Mouse (Mus musculus): ENCODE data around the gene Gm13276. TPM values are rescaled to one million over a fixed set of nuclear protein-coding genes. Genes with fewer than 3 reads are reported as not detected.
"Not testable (repeated sequence)": the region's sequence is repeated elsewhere in the genome, so short reads cannot be mapped to it uniquely, and the experiment has no call there.

Gene Gm13276
- polyA plus RNA-seq, 1 experiment from 2014 or later = not detected

DNA sequence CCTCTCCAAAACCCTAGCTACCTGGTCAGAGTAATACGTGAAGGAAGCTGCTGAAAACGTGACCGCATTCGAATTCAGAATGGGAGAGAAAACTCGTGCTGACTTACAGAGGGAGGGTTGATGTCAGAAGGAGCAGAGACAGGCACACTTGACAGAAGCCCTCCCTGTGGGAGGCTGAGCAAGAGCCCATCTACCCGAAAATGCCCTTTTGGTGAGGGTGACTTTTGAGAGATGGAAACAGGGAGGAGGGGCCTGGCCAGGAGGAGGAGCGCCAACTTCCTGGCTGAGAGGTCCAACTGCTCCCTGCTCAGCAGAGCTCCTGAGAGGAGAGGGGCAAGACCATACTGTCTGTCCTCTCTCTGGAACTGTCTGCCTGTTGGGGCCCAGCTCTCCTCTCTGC is 13.9 kb downstream of the Gm13276 start, which contains the start of gene Gm13285:
Gene Gm13285, plus strand, starts transcription at position 301 of the 400 bp plus-strand sequence.
- 11% methylated on average over 6 of the region's 7 CpGs for WGBS
- not testable (repeated sequence) for H3K27ac ChIP-seq; H3K4me3 ChIP-seq; H3K9me3 ChIP-seq; H3K27me3 ChIP-seq (ENCODE audit: insufficient read depth, poor library complexity, severe bottlenecking); H3K36me3 ChIP-seq; DNase-seq (ENCODE audit: low spot score); H3K4me1 ChIP-seq (replicated peaks)

GRCm38 (mm10) chr4:88802954-88803353 is 17.4 kb downstream of the Gm13276 start, which contains the start of gene Gm13287:
TSS of gene Gm13287 (plus strand) at chr4:88803254.
- H3K27me3 ChIP-seq (ENCODE audit: insufficient read depth, poor library complexity, severe bottlenecking) = peaks cover 13% of the 10 kb centered on the region; the same call in 1 of the 2 replicates
- not testable (repeated sequence) for H3K9me3 ChIP-seq; H3K27ac ChIP-seq; DNase-seq (ENCODE audit: low spot score); H3K4me3 ChIP-seq; H3K36me3 ChIP-seq; H3K4me1 ChIP-seq (replicated peaks)
- no CpG with 5 or more reads among the region's 29 CpGs for WGBS

DNA sequence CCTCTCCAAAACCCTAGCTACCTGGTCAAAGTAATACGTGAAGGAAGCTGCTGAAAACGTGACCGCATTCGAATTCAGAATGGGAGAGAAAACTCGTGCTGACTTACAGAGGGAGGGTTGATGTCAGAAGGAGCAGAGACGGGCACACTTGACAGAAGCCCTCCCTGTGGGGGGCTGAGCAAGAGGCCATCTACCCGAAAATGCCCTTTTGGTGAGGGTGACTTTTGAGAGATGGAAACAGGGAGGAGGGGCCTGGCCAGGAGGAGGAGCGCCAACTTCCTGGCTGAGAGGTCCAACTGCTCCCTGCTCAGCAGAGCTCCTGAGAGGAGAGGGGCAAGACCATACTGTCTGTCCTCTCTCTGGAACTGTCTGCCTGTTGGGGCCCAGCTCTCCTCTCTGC is 19.7 kb downstream of the Gm13276 start, which contains the start of gene Gm13288:
Gene Gm13288, plus strand, starts transcription at position 301 of the 400 bp plus-strand sequence.
- not testable (repeated sequence) for H3K36me3 ChIP-seq; H3K27ac ChIP-seq; DNase-seq (ENCODE audit: low spot score); H3K4me1 ChIP-seq (replicated peaks); H3K9me3 ChIP-seq
- WGBS = no CpG with 5 or more reads among the region's 8 CpGs
- peaks cover 15% of the 10 kb centered on the region; the same call in 1 of the 2 replicates for H3K27me3 ChIP-seq (ENCODE audit: insufficient read depth, poor library complexity, severe bottlenecking)
- 0 out of 2 replicates have a peak within 1 kb of the TSS, but pooled peaks have one; percentile 27 for H3K4me3 ChIP-seq

DNA sequence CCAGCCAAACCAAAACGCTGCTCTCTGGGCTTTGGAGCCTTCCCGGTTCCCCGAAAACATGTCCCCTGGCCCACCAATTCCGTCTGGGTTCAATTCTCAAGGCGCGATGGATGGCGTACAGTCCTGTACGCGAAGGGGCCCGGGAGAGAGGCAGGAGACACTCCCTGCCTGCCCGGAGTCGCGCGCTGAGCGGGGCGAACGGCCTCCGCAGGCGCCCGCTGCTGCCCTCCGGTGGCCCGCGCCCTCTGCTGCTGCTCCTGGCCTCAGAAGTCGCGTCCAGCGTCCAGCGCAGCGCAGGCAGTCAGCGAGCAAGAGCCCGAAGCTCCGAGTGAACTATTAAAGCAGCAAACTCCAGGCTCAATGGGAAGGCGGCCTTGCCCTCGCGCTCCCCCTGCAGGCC is 20.3 kb downstream of the Gm13276 start:
- DNase-seq (ENCODE audit: low spot score); H3K36me3 ChIP-seq; H3K4me1 ChIP-seq (replicated peaks); H3K9me3 ChIP-seq; H3K27ac ChIP-seq: not testable (repeated sequence)
- 0 out of 2 replicates have a peak overlapping the region, but pooled peaks have one; percentile 27 for H3K4me3 ChIP-seq
- 0% methylated on average over 8 of the region's 34 CpGs for WGBS
- H3K27me3 ChIP-seq (ENCODE audit: insufficient read depth, poor library complexity, severe bottlenecking) = peaks cover 15% of the 10 kb centered on the region; the same call in 1 of the 2 replicates

- DNase-seq (ENCODE audit: low spot score) = no peak
- H3K36me3 ChIP-seq = no peaks in the 10 kb centered on the region
- 67% methylated on average over 3 of the region's 3 CpGs for WGBS
These were observed 30.4 kb downstream of the Gm13276 start, which contains the start of gene Ifna7 for GRCm38 (mm10) chr4:88815928-88816327. TSS of gene Ifna7 (plus strand) at chr4:88816228.

DNA sequence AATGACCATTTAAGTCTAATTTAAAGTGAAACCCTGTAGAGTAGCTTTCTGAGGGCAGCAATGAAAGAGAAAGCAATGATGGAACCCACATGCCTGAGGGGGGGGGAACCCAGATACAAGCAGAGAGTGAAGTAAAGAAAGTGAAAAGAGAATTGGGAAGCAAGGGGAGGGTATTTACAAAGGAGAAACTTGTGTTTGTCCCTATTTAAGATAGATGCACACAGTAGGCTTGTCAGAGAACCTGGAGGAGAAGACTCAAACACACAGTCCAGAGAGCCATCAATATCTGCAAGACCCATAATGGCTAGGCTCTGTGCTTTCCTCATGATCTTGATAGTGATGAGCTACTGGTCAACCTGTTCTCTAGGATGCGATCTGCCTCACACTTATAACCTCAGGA is 34.1 kb downstream of the Gm13276 start, which contains the start of gene Ifna11:
Gene Ifna11, plus strand, starts transcription at position 301 of the 400 bp plus-strand sequence.
- H3K4me3 ChIP-seq = no peak within 1 kb of the TSS
- no peaks in the 10 kb centered on the region for H3K27me3 ChIP-seq (ENCODE audit: insufficient read depth, poor library complexity, severe bottlenecking)
- WGBS = 82% methylated on average over 1 of the region's 1 CpGs
- H3K4me1 ChIP-seq (replicated peaks) = no peaks in the 10 kb centered on the region
- no peak within 1 kb of the TSS for H3K27ac ChIP-seq
- no peaks in the 10 kb centered on the region for H3K9me3 ChIP-seq
- no peak for DNase-seq (ENCODE audit: low spot score)
- H3K36me3 ChIP-seq = no peaks in the 10 kb centered on the region

More at GRCm38 (mm10) chr4:88815928-88816327, 30.4 kb downstream of the Gm13276 start, which contains the start of gene Ifna7:
- Histone ChIP-seq H3K27ac (no peak within 1 kb of the TSS), H3K27me3 (ENCODE audit: insufficient read depth, poor library complexity, severe bottlenecking) (no peaks in the 10 kb centered on the region), H3K4me1 (replicated peaks) (no peaks in the 10 kb centered on the region), H3K9me3 (no peaks in the 10 kb centered on the region), H3K4me3 (no peak within 1 kb of the TSS)

DNA sequence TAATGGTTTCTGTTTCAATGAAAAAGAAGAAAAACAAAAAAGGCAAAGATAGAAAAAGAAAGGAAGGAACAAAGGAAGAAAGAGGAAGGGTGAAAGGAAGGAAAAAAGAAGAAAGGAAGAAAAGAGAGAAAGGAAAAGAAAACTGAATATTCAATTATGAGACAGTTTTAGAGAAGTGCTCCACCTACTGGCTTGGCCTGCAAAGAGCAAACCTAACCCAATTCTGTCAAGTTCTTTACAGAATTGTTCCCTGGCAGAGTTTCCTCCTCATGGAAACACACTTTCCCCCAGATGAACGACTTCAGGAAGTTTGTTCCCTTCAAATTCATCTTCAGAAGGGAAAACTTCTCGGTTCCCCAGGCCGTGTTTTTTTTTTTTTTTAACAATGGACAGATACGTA is 37.5 kb downstream of the Gm13276 start:
- 25% methylated on average over 4 of the region's 4 CpGs for WGBS
- DNase-seq (ENCODE audit: low spot score) = peak; percentile 5
- Histone ChIP-seq H3K4me1 (replicated peaks) (no peaks in the 10 kb centered on the region), H3K9me3 (no peaks in the 10 kb centered on the region), H3K27ac (no peak overlapping the region), H3K4me3 (no peak overlapping the region), H3K27me3 (ENCODE audit: insufficient read depth, poor library complexity, severe bottlenecking) (no peaks in the 10 kb centered on the region), H3K36me3 (no peaks in the 10 kb centered on the region)

- not testable (repeated sequence) for H3K36me3 ChIP-seq; DNase-seq (ENCODE audit: low spot score); H3K4me1 ChIP-seq (replicated peaks); H3K27me3 ChIP-seq (ENCODE audit: insufficient read depth, poor library complexity, severe bottlenecking); H3K4me3 ChIP-seq; H3K27ac ChIP-seq; H3K9me3 ChIP-seq
These were observed 41.6 kb downstream of the Gm13276 start, which contains the start of gene Ifna6 for GRCm38 (mm10) chr4:88827116-88827515. TSS of gene Ifna6 (plus strand) at chr4:88827416.

DNA sequence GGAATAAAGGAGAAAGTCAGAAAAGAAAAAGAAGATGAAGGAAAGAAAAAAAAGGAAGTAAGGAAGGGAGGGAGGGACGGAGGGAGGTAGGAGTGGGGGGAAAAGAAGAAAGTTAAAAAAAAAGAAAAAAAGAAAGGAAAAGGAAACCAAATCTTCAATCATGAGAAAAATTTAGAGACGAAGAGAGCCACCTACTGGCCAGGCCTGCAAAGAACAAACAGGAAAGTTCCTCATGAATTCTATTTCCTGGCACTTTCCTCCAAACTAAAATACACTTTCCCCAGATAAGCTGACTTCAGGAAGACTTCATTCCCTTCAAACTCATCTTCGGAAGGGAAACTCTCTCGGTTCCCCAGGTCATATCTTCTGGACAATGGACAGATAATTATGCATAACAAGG is 45.0 kb downstream of the Gm13276 start:
- H3K4me3 ChIP-seq = no peak overlapping the region
- no peaks in the 10 kb centered on the region for H3K27me3 ChIP-seq (ENCODE audit: insufficient read depth, poor library complexity, severe bottlenecking)
- no peak overlapping the region for H3K27ac ChIP-seq
- no peak for DNase-seq (ENCODE audit: low spot score)
- no peaks in the 10 kb centered on the region for H3K36me3 ChIP-seq
- no peaks in the 10 kb centered on the region for H3K4me1 ChIP-seq (replicated peaks)
- no peaks in the 10 kb centered on the region for H3K9me3 ChIP-seq
- WGBS = 24% methylated on average over 4 of the region's 4 CpGs

- H3K36me3 ChIP-seq; H3K9me3 ChIP-seq; H3K4me1 ChIP-seq (replicated peaks); H3K27me3 ChIP-seq (ENCODE audit: insufficient read depth, poor library complexity, severe bottlenecking); H3K4me3 ChIP-seq; DNase-seq (ENCODE audit: low spot score); H3K27ac ChIP-seq: not testable (repeated sequence)
- 74% methylated on average over 1 of the region's 1 CpGs for WGBS
These were observed 49.7 kb downstream of the Gm13276 start, which contains the start of gene Ifna5 for GRCm38 (mm10) chr4:88835225-88835624. TSS of gene Ifna5 (plus strand) at chr4:88835525.

Other genes starting within 250 kb of the Gm13276 start
- gene Ifna15, start 227.5 kb upstream of the Gm13276 start, polyA plus RNA-seq (2016; fragmentation: Nextera tagmentation; extraction: Ambion mirVana) = not detected in 2 replicates
- gene Ifna14, start 213.9 kb upstream of the Gm13276 start, polyA plus RNA-seq (2016; fragmentation: Nextera tagmentation; extraction: Ambion mirVana) = not detected in 2 replicates
- gene Ifna9, start 193.3 kb upstream of the Gm13276 start, polyA plus RNA-seq (2016; fragmentation: Nextera tagmentation; extraction: Ambion mirVana) = not detected in 2 replicates
- not detected in 2 replicates for gene Ifna12, start 182.3 kb upstream of the Gm13276 start, polyA plus RNA-seq (2016; fragmentation: Nextera tagmentation; extraction: Ambion mirVana)
- not detected in 2 replicates for gene C87499, start 151.3 kb upstream of the Gm13276 start, polyA plus RNA-seq (2016; fragmentation: Nextera tagmentation; extraction: Ambion mirVana)
- not detected in 2 replicates for gene Ifna13, start 141.2 kb upstream of the Gm13276 start, polyA plus RNA-seq (2016; fragmentation: Nextera tagmentation; extraction: Ambion mirVana)
- gene Ifna16, start 108.8 kb upstream of the Gm13276 start, polyA plus RNA-seq (2016; fragmentation: Nextera tagmentation; extraction: Ambion mirVana) = not detected in 2 replicates
- gene Ifna2, start 101.8 kb upstream of the Gm13276 start, polyA plus RNA-seq (2016; fragmentation: Nextera tagmentation; extraction: Ambion mirVana) = not detected in 2 replicates
- gene Ifnab, start 94.3 kb upstream of the Gm13276 start, polyA plus RNA-seq (2016; fragmentation: Nextera tagmentation; extraction: Ambion mirVana) = not detected in 2 replicates
- 0.68 and 1.3 TPM in 2 replicates for gene Gm26566, start 63.9 kb upstream of the Gm13276 start, polyA plus RNA-seq (2016; fragmentation: Nextera tagmentation; extraction: Ambion mirVana)
- 74.4 and 90.5 TPM in 2 replicates for gene Klhl9, start 63.2 kb upstream of the Gm13276 start, polyA plus RNA-seq (2016; fragmentation: Nextera tagmentation; extraction: Ambion mirVana)
- gene Gm13271, start 30.8 kb upstream of the Gm13276 start, polyA plus RNA-seq (2016; fragmentation: Nextera tagmentation; extraction: Ambion mirVana) = not detected in 2 replicates
- 0.34 TPM in 1 of 2 replicates, not detected in the other for gene Gm13283, start 25.6 kb upstream of the Gm13276 start, polyA plus RNA-seq (2016; fragmentation: Nextera tagmentation; extraction: Ambion mirVana)
- gene Gm13290, start 11.9 kb upstream of the Gm13276 start, polyA plus RNA-seq (2016; fragmentation: Nextera tagmentation; extraction: Ambion mirVana) = 0.22 TPM in 1 of 2 replicates, not detected in the other
- not detected in 2 replicates for gene Gm13289, start 8.8 kb upstream of the Gm13276 start, polyA plus RNA-seq (2016; fragmentation: Nextera tagmentation; extraction: Ambion mirVana)
- gene Gm13272, start 5.9 kb upstream of the Gm13276 start, polyA plus RNA-seq (2016; fragmentation: Nextera tagmentation; extraction: Ambion mirVana) = not detected in 2 replicates
- 0.31 TPM in 1 of 2 replicates, not detected in the other for gene Ifnz, start 3.6 kb upstream of the Gm13276 start, polyA plus RNA-seq (2016; fragmentation: Nextera tagmentation; extraction: Ambion mirVana)
- gene Gm13277, start 2.9 kb downstream of the Gm13276 start, polyA plus RNA-seq (2016; fragmentation: Nextera tagmentation; extraction: Ambion mirVana) = not detected in 2 replicates
- gene Gm13278, start 5.8 kb downstream of the Gm13276 start, polyA plus RNA-seq (2016; fragmentation: Nextera tagmentation; extraction: Ambion mirVana) = not detected in 2 replicates
- gene Gm13275, start 8.8 kb downstream of the Gm13276 start, polyA plus RNA-seq (2016; fragmentation: Nextera tagmentation; extraction: Ambion mirVana) = not detected in 2 replicates
- gene Gm13279, start 11.7 kb downstream of the Gm13276 start, polyA plus RNA-seq (2016; fragmentation: Nextera tagmentation; extraction: Ambion mirVana) = not detected in 2 replicates
- gene Gm13285, start 14.0 kb downstream of the Gm13276 start, polyA plus RNA-seq (2016; fragmentation: Nextera tagmentation; extraction: Ambion mirVana) = 0.10 and 0.40 TPM in 2 replicates
- gene Gm13287, start 17.5 kb downstream of the Gm13276 start, polyA plus RNA-seq (2016; fragmentation: Nextera tagmentation; extraction: Ambion mirVana) = not detected in 2 replicates
- not detected in 2 replicates for gene Gm13288, start 19.8 kb downstream of the Gm13276 start, polyA plus RNA-seq (2016; fragmentation: Nextera tagmentation; extraction: Ambion mirVana)
- gene Ifna7, start 30.5 kb downstream of the Gm13276 start, polyA plus RNA-seq (2016; fragmentation: Nextera tagmentation; extraction: Ambion mirVana) = not detected in 2 replicates
- gene Ifna11, start 34.2 kb downstream of the Gm13276 start, polyA plus RNA-seq (2016; fragmentation: Nextera tagmentation; extraction: Ambion mirVana) = not detected in 2 replicates
- gene Ifna6, start 41.7 kb downstream of the Gm13276 start, polyA plus RNA-seq (2016; fragmentation: Nextera tagmentation; extraction: Ambion mirVana) = not detected in 2 replicates
- not detected in 2 replicates for gene Ifna5, start 49.8 kb downstream of the Gm13276 start, polyA plus RNA-seq (2016; fragmentation: Nextera tagmentation; extraction: Ambion mirVana)
- gene Ifna4, start 56.2 kb downstream of the Gm13276 start, polyA plus RNA-seq (2016; fragmentation: Nextera tagmentation; extraction: Ambion mirVana) = not detected in 2 replicates
- gene Ifna1, start 64.4 kb downstream of the Gm13276 start, polyA plus RNA-seq (2016; fragmentation: Nextera tagmentation; extraction: Ambion mirVana) = not detected in 2 replicates
- not detected in 2 replicates for gene Ifne, start 94.5 kb downstream of the Gm13276 start, polyA plus RNA-seq (2016; fragmentation: Nextera tagmentation; extraction: Ambion mirVana)